Mouse (Mus musculus) heart, postnatal 14 days (tissue): Measurements from ENCODE around the gene Ccdc153. TPM values are rescaled to one million over a fixed set of nuclear protein-coding genes. Genes with fewer than 3 reads are reported as not detected.

ENCODE experiments used
- DNase-seq, 2 experiments: peaks; one replicate each; pipeline ENCODE4 v3.0.0; 2021 to 2022
- intact Hi-C: fragments of 180-260 bp; cut with DNase I; formaldehyde crosslinking; loops from one replicate; pipeline ENCODE4 v1.15.1; 2025
- total RNA-seq, 2 experiments: library from RNA; stranded (reverse); gene quantifications; 2 replicates each; pipeline ENCODE4 v1.2.3; 2021

The Ccdc153 gene
- total RNA-seq, 2 experiments from 2014 or later: 1.1 TPM; not detected in 1

DNA sequence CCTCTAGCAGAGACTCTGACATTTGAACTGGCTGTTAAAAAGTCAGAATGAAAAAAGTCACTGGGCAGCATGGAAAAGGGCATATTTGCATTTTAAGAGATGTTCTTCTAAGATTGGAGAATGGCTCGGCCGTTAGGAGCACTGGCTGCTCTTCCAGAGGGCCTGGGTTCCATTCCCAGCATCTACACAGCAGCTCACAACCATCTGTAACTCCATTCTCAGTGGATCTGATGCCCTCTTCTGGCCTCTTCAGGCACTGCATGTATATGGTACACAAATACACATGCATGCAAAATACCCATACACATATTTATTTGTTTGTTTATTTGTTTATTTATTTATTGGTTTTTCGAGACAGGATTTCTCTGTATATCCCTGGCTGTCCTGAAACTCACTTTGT, 28.6 kb downstream of the Ccdc153 start:
- peak in 1 of 2 experiments; percentile 45 for DNase-seq
- intact Hi-C loops: no loop called here

DNA sequence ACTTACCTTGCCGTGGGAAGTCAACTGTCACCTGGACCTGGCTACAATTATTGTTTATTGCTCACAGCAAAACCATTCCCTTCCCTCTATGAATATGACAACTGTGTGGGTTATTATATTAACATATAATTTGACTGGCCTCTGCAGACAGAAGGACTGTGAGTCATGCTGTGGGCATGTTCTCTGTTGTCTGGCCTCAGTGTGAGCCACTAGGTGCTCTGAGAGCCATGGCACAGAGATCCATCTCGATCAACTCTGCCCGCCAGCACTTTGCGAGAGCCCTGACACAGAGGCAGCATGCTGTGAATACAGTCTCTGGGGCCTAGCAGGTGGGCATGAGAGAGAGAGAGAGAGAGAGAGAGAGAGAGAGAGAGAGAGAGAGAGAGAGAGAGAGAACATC, 29.5 kb downstream of the Ccdc153 start:
- DNase-seq: no peak
- intact Hi-C loops: no loop called here

DNA sequence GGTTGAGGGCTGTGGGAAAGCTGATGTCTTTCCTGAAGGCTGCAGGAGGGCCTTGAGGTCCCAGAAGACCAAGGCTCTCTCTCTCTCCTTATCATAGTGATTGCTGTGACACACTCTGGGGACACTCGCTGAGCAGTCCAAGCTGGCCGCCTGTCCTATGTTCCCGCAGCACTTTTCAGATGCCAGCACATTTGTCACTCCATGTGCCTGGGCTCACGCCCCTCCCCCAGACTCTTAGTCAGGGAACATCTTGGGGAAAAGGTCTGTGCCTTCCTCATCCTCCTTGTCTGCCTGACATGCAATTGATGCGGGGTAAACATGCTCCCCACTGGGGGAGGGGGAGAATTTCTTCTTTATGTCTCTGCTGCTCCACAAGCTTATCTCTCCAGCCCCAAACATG, 42.7 kb downstream of the Ccdc153 start:
- DNase-seq: no peak
- intact Hi-C loops: no loop called here

DNA sequence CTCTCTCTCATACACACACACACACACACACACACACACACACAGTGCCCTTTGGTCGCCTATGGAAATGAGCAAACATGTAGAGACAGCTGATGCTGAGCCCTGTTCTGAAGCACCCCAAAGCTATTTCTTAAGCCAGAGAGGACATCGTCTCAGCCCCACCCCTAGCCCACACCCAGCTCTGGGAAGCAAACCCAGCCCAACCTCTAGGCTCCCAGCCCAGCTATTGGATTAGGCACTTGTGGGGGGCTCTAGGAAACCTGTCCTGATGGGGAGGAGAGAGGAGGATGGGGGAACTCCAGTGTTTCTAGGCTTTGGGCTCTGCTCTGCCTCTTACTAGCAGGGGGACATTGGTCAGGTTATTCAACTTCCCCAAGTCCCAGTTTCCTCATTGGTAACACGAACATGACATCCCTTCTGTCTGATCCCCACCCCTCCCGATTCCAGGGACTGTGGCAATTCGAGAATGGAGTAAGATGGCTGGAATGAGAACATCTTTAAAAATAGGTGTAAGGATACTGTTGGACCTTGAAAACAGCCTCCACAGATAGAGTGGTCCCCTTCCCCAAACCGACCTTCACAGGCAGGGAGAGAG, 45.9 kb downstream of the Ccdc153 start:
- peak in 1 of 2 experiments; percentile 26 for DNase-seq
- intact Hi-C loops: no loop called here

DNA sequence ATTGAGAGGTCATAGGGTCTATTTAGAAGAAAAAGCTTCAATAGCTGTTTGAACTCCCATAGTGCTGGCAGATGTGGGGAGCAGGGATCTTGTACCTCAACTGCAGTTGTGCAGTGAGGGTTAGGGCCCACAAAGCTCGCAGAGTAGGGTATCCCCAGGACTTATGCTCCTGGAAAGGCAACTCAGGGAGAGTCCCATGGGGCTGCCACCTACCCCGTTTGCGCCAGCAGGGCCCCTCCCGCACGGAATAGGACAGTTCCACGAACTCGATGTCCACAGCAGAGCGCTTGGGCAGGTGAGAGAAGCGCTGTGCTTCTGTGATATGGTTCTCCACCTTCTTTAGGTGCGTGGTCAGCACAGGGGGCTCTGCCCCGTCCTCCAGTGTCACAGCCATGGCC, 46.5 kb downstream of the Ccdc153 start:
- DNase-seq: no peak
- intact Hi-C loops: no loop called here

DNA sequence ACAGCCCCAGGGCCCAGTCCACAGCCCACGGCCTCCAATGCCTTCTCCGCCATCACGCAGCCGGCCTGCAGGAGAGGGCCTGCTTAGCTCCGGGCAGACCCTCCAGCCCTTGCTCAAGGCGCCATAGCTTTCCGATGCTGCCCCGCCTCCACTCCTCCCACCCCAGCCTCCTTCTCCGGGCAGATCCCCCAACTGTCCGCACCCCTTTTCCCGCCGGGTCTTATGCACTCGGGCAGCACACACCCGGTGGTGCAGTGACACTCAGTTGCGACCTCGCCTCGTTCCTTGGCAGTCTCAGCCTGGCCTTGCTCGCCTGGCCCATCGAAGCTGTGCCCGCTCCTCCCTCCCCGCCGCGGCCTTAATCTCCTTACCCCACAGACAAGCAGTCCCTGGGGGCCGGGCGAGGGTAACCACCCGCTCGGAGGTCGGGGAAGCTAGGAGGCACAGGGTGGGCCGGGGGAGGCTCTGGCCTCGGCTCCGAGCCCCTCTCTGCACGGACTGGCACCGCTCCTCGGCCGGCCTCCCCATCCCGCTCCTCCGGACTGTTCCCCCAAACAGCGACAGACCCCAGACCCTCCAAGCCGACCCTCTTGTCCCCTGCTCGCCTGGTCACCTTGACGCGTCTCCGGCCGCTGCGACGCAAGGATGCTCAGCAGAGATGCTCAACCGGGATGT, 47.1 kb downstream of the Ccdc153 start:
- DNase-seq: peak in 1 of 2 experiments; percentile 18
- intact Hi-C loops: no loop called here

DNA sequence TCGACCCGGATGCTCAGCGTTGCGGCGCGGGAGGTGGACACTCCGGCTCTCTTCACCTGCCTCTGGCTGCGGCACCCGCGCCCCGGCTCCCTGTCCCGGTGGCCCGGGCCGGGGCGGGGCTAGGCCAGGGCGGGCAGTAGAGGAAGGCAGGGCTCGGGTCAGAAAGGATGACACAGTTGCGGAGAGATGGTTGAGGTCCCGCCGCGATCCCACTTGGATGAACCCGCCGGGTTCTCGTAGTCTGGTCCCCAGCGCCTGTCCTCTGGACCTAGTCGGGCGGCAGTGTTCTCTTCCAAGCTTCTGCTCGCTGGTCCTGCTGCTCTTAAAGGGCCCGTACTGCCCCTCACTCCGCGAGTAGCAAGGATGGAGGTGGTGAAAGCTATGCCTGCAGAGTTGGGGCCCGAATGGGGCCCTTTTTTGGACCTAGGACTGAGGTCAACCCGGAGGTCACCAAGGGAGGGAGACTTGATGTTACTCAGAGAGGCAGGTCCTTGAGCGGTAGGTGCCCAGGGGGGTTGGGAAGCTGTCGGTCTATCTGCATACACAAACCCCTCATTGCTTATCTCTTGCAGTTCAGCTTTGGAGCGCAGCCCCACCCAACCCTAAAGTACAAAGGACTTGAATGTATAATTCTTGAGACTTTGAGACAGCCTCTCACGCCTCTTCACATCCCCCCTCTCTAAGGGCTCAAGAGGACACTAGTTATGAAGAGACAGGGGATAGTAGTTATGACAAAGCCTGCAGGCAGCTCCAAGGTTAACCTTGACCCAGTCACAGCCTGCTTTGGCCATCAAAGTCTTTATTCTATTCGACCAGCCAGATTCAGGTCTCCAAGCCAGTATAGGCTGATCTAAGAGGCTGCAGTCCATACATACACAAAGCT, 47.8 kb downstream of the Ccdc153 start, which contains the start of gene Abcg4:
TSS of gene Abcg4 (minus strand) at position 540 of the 883 bp plus-strand sequence.
- intact Hi-C loops: no loop called here
- peak; percentile 29 to 34 for DNase-seq

DNA sequence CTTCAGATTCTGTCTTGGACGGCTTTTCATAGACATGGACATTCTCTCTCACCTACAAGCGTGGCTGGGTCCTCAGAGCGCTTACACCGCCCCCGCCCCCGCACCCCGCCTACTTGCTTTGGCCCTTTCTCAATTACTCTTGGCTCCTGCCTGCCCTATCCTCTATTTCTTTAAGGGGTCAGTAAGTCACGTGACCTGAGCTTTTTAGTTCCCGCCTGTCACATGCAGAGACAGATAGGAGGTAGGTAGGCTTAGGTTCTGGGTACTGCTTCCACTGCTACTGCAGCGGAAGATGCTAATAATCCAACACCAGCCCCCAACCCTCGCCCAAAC, 48.4 kb downstream of the Ccdc153 start:
- intact Hi-C loops: no loop called here
- no peak for DNase-seq

DNA sequence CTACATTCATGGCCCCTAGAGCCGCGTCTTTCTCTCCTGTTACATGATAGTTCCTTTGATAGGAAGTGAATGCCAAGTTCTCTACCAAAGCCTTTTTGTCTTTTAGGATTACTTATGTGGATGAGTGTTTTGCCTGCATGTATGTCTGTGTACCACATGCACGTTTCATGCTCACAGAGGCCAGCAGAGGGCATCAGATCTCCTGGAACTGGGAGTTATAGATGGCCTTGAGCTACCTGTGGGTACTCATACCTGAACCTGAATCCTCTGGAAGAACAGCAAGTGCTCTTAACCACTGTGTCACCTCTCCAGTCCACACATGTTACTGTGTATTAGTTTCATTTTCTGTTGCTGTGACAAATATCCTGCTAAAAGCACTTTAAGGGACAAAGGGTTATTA, 52.0 kb downstream of the Ccdc153 start:
- intact Hi-C loops: no loop called here
- DNase-seq: peak; percentile 41 to 42

Other genes with a start within 250 kb of the Ccdc153 start
- gene Thy1, start 197.3 kb upstream of the Ccdc153 start, total RNA-seq: 10 to 100 TPM; 27.1 to 57.0 TPM
- 100 to 1,000 TPM; 149 to 157 TPM for gene Usp2, start 173.7 kb upstream of the Ccdc153 start, total RNA-seq
- gene Mfrp, start 138.9 kb upstream of the Ccdc153 start, total RNA-seq: not detected
- 10 to 100 TPM; 15.2 to 19.5 TPM for gene C1qtnf5, start 133.4 kb upstream of the Ccdc153 start, total RNA-seq
- gene Gm49380, start 127.2 kb upstream of the Ccdc153 start, total RNA-seq: under 1 TPM in 1 of 2 experiments, not detected in 1; 0.12 TPM
- 10 to 100 TPM; 10.1 to 11.3 TPM for gene Rnf26, start 127.2 kb upstream of the Ccdc153 start, total RNA-seq
- gene Mcam, start 106.2 kb upstream of the Ccdc153 start, total RNA-seq: 10 to 100 TPM; 81.2 to 82.3 TPM
- gene Cbl, start 6.6 kb upstream of the Ccdc153 start, total RNA-seq: 10 to 100 TPM; 26.4 to 31.2 TPM
- gene Pdzd3, start 10.8 kb downstream of the Ccdc153 start, total RNA-seq: 1 to 10 TPM; 2.0 to 2.8 TPM
- 10 to 100 TPM; 17.3 TPM for gene Nlrx1, start 27.9 kb downstream of the Ccdc153 start, total RNA-seq
- under 1 TPM; 0.72 to 0.73 TPM for gene Abcg4, start 47.9 kb downstream of the Ccdc153 start, total RNA-seq
- 10 to 100 TPM; 11.0 to 11.4 TPM for gene Hinfp, start 65.0 kb downstream of the Ccdc153 start, total RNA-seq
- gene C2cd2l, start 79.6 kb downstream of the Ccdc153 start, total RNA-seq: 10 to 100 TPM; 15.8 to 16.6 TPM
- gene Dpagt1, start 85.3 kb downstream of the Ccdc153 start, total RNA-seq: 10 to 100 TPM; 18.8 to 21.0 TPM
- 10 to 100 TPM; 21.6 to 35.0 TPM for gene H2afx, start 94.0 kb downstream of the Ccdc153 start, total RNA-seq
- 10 to 100 TPM; 44.4 to 46.8 TPM for gene Hmbs, start 103.6 kb downstream of the Ccdc153 start, total RNA-seq
- gene Vps11, start 121.0 kb downstream of the Ccdc153 start, total RNA-seq: 10 to 100 TPM; 17.8 to 19.5 TPM
- 10 to 100 TPM; 38.9 to 52.1 TPM for gene Hyou1, start 138.8 kb downstream of the Ccdc153 start, total RNA-seq
- 10 to 100 TPM; 29.6 to 31.0 TPM for gene Slc37a4, start 156.2 kb downstream of the Ccdc153 start, total RNA-seq
- 100 to 1,000 TPM; 728 to 854 TPM for gene Rps25, start 166.5 kb downstream of the Ccdc153 start, total RNA-seq
- gene Trappc4, start 166.9 kb downstream of the Ccdc153 start, total RNA-seq: 10 to 100 TPM; 32.1 to 35.8 TPM
- gene Ccdc84, start 177.9 kb downstream of the Ccdc153 start, total RNA-seq: 10 to 100 TPM; 11.4 to 11.9 TPM
- not detected for gene Foxr1, start 200.5 kb downstream of the Ccdc153 start, total RNA-seq
- not detected for gene Upk2, start 214.3 kb downstream of the Ccdc153 start, total RNA-seq
- gene Bcl9l, start 242.1 kb downstream of the Ccdc153 start, total RNA-seq: 10 to 100 TPM; 57.9 to 64.9 TPM